Mouse (Mus musculus): Measurements from ENCODE around the gene Cd7. TPM values are rescaled to one million over a fixed set of nuclear protein-coding genes. Genes with fewer than 3 reads are reported as not detected.

The Cd7 gene
- polyA plus RNA-seq, 1 experiment from 2014 or later, result not detected

DNA sequence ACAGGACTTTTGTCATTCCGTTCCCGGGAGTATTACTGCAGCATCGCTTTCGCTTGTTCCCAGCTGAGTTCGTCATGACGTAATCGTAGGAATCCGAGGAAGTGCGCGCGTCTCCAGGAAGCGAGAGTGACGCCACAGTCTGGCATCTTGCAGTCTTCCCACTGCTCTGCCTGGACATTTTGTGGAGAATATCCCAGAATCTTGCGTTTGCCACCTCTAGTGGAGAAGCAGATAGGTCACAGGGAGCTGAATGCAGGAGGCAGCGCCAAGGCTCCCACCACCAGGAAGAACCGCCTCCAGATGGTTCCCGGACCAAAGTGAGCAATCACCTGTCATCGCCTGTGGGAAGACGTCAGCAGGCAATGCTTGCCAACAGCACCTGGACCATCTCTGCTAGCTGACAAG is 24.3 kb downstream of the Cd7 start:
- H3K4me1 ChIP-seq (replicated peaks; ENCODE audit: control insufficient read depth, insufficient read depth, low read length), result no peaks in the 10 kb centered on the region
- 61% methylated on average over 19 of the region's 19 CpGs for WGBS
- peak; percentile 12 for DNase-seq (ENCODE audit: low spot score)
- H3K4me3 ChIP-seq (ENCODE audit: low read depth, low read length), result no peak overlapping the region
- no peaks in the 10 kb centered on the region for H3K36me3 ChIP-seq (ENCODE audit: control insufficient read depth, insufficient read depth, low read length)
- no peak overlapping the region for H3K4me2 ChIP-seq (replicated peaks; ENCODE audit: low read depth, low read length)
- no peak overlapping the region for H3K9ac ChIP-seq (ENCODE audit: low read depth, low read length)
- no peak overlapping the region for H3K27ac ChIP-seq (ENCODE audit: low read depth, low read length)
- H3K9me3 ChIP-seq (ENCODE audit: control insufficient read depth, low read length), result no peaks in the 10 kb centered on the region
- ATAC-seq (ENCODE audit: low FRiP score), result no peak
- no peaks in the 10 kb centered on the region for H3K27me3 ChIP-seq (ENCODE audit: control insufficient read depth, insufficient read depth, low read length)

DNA sequence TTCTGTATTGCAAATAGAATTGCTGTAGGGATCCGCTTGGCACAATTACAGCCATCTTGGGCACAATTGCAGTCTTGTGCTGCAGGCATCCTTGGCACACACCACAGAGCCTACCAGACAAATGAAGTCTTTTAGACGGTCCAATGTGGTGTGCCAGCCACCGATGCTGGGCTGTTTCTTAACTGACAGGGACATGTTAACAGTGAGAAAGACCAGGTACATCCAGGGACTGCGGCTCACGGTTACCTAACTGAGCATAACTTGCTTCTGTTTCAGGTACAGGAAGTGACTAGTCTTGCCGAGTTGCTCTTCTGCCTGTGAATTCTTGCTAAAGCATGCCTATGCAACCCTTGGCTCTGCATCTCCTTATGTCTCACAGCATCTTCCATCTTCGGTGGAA is 25.6 kb downstream of the Cd7 start:
- no peak for ATAC-seq (ENCODE audit: low FRiP score)
- H3K27ac ChIP-seq (ENCODE audit: low read depth, low read length), result no peak overlapping the region
- H3K27me3 ChIP-seq (ENCODE audit: control insufficient read depth, insufficient read depth, low read length), result no peaks in the 10 kb centered on the region
- no peak for DNase-seq (ENCODE audit: low spot score)
- no peak overlapping the region for H3K4me3 ChIP-seq (ENCODE audit: low read depth, low read length)
- H3K36me3 ChIP-seq (ENCODE audit: control insufficient read depth, insufficient read depth, low read length), result no peaks in the 10 kb centered on the region
- H3K9ac ChIP-seq (ENCODE audit: low read depth, low read length), result no peak overlapping the region
- H3K4me1 ChIP-seq (replicated peaks; ENCODE audit: control insufficient read depth, insufficient read depth, low read length), result no peaks in the 10 kb centered on the region
- WGBS, result 91% methylated on average over 7 of the region's 7 CpGs
- H3K9me3 ChIP-seq (ENCODE audit: control insufficient read depth, low read length), result no peaks in the 10 kb centered on the region
- no peak overlapping the region for H3K4me2 ChIP-seq (replicated peaks; ENCODE audit: low read depth, low read length)

DNA sequence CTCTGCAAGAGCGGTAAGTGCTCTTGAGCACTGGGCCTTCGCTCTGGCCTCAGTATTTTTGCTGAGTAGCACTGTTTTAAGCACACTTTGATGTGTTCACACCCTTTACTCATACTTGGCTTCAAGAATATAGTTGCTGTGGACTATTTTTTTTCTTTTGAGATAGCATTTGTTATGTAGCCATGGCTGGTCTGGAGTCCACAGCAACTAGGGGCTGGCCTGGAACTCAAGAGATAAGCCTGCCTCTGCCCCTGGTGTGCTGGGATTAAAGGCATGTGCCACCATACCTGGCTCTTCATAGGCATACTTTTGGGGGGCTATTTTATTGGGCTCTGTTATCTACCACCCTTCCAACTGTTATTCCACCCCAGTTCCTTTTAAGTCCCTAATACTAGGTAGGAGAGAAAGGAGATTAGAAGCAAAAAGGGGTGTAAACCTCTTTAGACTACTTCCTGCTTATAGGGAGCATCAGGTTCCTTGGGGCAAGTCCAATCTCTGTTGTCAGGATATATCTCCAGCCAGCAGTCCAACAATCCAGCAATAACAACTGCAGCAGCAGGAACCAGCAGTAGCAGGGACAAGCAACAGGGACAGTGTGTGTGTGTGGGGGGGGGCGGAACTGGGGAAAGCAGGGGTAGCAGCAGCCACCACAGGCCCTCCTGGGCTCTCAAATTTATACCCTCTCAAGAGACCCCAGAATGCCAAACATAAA is 29.0 kb downstream of the Cd7 start:
- H3K4me3 ChIP-seq (ENCODE audit: low read depth, low read length), result no peak overlapping the region
- no peaks in the 10 kb centered on the region for H3K4me1 ChIP-seq (replicated peaks; ENCODE audit: control insufficient read depth, insufficient read depth, low read length)
- H3K36me3 ChIP-seq (ENCODE audit: control insufficient read depth, insufficient read depth, low read length), result no peaks in the 10 kb centered on the region
- no peak overlapping the region for H3K27ac ChIP-seq (ENCODE audit: low read depth, low read length)
- 84% methylated on average over 3 of the region's 3 CpGs for WGBS
- no peaks in the 10 kb centered on the region for H3K9me3 ChIP-seq (ENCODE audit: control insufficient read depth, low read length)
- H3K9ac ChIP-seq (ENCODE audit: low read depth, low read length), result no peak overlapping the region
- ATAC-seq (ENCODE audit: low FRiP score), result no peak
- DNase-seq (ENCODE audit: low spot score), result no peak
- H3K4me2 ChIP-seq (replicated peaks; ENCODE audit: low read depth, low read length), result no peak overlapping the region
- no peaks in the 10 kb centered on the region for H3K27me3 ChIP-seq (ENCODE audit: control insufficient read depth, insufficient read depth, low read length)

DNA sequence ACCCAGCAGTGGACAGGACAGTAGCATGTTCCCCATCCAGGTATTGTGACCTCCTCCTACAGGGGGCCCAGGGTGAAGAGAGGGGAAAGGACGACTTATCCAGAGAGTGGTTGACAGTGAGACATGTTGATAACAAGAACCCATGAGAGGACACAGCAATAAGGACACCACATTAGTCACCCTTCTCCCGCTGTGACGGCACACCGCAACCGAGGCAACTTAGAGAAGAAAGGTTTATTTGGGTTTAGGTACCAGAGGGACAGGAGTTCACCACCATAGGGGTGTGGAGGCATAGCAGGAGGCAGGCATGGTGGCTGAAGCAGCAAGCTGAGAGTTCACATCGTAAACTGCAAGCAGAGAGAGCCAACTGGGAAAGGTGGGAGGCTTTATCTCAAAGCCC is 33.0 kb downstream of the Cd7 start:
- no peak overlapping the region for H3K4me2 ChIP-seq (replicated peaks; ENCODE audit: low read depth, low read length)
- H3K9ac ChIP-seq (ENCODE audit: low read depth, low read length), result no peak overlapping the region
- 83% methylated on average over 6 of the region's 6 CpGs for WGBS
- H3K36me3 ChIP-seq (ENCODE audit: control insufficient read depth, insufficient read depth, low read length), result no peaks in the 10 kb centered on the region
- no peaks in the 10 kb centered on the region for H3K9me3 ChIP-seq (ENCODE audit: control insufficient read depth, low read length)
- ATAC-seq (ENCODE audit: low FRiP score) (no peak), DNase-seq (ENCODE audit: low spot score) (no peak)
- H3K4me1 ChIP-seq (replicated peaks; ENCODE audit: control insufficient read depth, insufficient read depth, low read length), result no peaks in the 10 kb centered on the region
- H3K4me3 ChIP-seq (ENCODE audit: low read depth, low read length), result no peak overlapping the region
- no peaks in the 10 kb centered on the region for H3K27me3 ChIP-seq (ENCODE audit: control insufficient read depth, insufficient read depth, low read length)
- H3K27ac ChIP-seq (ENCODE audit: low read depth, low read length), result no peak overlapping the region

DNA sequence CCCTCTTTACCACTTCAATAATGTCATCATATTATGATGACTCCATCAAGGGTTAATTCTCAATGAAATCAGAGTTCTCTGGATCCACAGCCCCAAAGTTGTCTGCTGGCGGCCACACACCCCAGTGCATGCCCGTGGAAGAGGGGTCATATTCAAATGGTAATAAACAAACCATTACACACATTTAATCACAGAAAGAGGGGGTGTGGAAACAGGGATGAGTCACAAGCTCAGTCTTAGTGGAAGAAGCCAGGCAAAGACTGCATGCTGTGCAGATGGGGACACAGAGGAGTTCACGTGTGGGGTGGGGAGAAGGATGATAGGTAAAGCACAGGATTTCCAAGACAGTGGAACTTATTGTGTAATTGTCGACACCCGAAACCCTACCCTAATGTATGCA is 34.9 kb downstream of the Cd7 start:
- Histone ChIP-seq H3K4me1 (replicated peaks; ENCODE audit: control insufficient read depth, insufficient read depth, low read length) (no peaks in the 10 kb centered on the region), H3K4me3 (ENCODE audit: low read depth, low read length) (no peak overlapping the region), H3K27ac (ENCODE audit: low read depth, low read length) (no peak overlapping the region), H3K4me2 (replicated peaks; ENCODE audit: low read depth, low read length) (no peak overlapping the region), H3K9ac (ENCODE audit: low read depth, low read length) (no peak overlapping the region), H3K9me3 (ENCODE audit: control insufficient read depth, low read length) (no peaks in the 10 kb centered on the region), H3K27me3 (ENCODE audit: control insufficient read depth, insufficient read depth, low read length) (no peaks in the 10 kb centered on the region), H3K36me3 (ENCODE audit: control insufficient read depth, insufficient read depth, low read length) (no peaks in the 10 kb centered on the region)
- ATAC-seq (ENCODE audit: low FRiP score) (no peak), DNase-seq (ENCODE audit: low spot score) (no peak)
- WGBS, result 72% methylated on average over 5 of the region's 5 CpGs

DNA sequence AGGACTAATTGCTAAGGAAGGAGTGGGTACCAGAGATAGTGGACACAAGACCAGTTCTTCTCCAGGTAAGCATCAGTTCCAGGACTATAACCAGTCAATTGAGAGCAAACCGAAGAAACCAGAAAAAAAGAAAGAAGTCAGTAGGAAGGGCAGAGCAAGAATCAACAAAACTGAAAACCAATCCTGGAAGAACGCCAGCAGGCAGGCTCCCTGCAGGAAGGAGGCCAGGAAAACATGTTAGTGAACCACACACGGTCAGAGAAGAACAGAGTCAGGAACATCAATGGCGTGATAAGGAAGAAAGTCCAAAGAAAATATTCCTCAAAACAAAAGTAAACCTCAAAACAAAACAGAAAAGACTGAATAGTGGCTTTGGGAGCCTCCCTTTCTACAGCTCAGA is 37.3 kb downstream of the Cd7 start:
- no peak overlapping the region for H3K4me2 ChIP-seq (replicated peaks; ENCODE audit: low read depth, low read length)
- no peak overlapping the region for H3K9ac ChIP-seq (ENCODE audit: low read depth, low read length)
- H3K27ac ChIP-seq (ENCODE audit: low read depth, low read length), result no peak overlapping the region
- H3K4me3 ChIP-seq (ENCODE audit: low read depth, low read length), result no peak overlapping the region
- DNase-seq (ENCODE audit: low spot score), result no peak
- ATAC-seq (ENCODE audit: low FRiP score), result no peak
- H3K4me1 ChIP-seq (replicated peaks; ENCODE audit: control insufficient read depth, insufficient read depth, low read length), result no peaks in the 10 kb centered on the region
- 71% methylated on average over 4 of the region's 4 CpGs for WGBS
- H3K9me3 ChIP-seq (ENCODE audit: control insufficient read depth, low read length), result no peaks in the 10 kb centered on the region
- H3K36me3 ChIP-seq (ENCODE audit: control insufficient read depth, insufficient read depth, low read length), result no peaks in the 10 kb centered on the region
- H3K27me3 ChIP-seq (ENCODE audit: control insufficient read depth, insufficient read depth, low read length), result no peaks in the 10 kb centered on the region

DNA sequence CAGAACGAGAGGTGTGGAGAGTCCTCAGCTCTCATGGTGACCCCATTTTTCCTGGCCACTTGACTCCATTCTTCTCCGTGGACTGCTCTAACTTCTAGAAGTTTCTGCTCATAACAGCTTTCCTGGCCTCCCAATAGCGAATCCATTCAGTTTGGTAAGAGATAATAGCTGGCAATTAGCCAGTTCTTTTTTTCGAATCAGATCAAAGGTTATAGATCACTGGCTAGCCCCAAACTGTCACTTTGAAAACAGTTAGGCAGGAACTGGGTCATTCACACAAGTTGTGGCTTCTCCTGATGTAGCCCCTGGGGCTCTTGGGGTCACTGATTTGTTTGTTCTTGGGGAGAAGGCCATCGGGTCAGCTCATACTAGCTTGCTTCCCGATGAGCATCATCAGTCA is 44.5 kb downstream of the Cd7 start:
- H3K9ac ChIP-seq (ENCODE audit: low read depth, low read length), result no peak overlapping the region
- no peak for ATAC-seq (ENCODE audit: low FRiP score)
- no peaks in the 10 kb centered on the region for H3K36me3 ChIP-seq (ENCODE audit: control insufficient read depth, insufficient read depth, low read length)
- H3K4me2 ChIP-seq (replicated peaks; ENCODE audit: low read depth, low read length), result no peak overlapping the region
- no peaks in the 10 kb centered on the region for H3K27me3 ChIP-seq (ENCODE audit: control insufficient read depth, insufficient read depth, low read length)
- no peak overlapping the region for H3K4me3 ChIP-seq (ENCODE audit: low read depth, low read length)
- no peak overlapping the region for H3K27ac ChIP-seq (ENCODE audit: low read depth, low read length)
- no peak for DNase-seq (ENCODE audit: low spot score)
- WGBS, result 80% methylated on average over 6 of the region's 6 CpGs
- H3K4me1 ChIP-seq (replicated peaks; ENCODE audit: control insufficient read depth, insufficient read depth, low read length), result no peaks in the 10 kb centered on the region; the same call in none of the 2 replicates
- no peaks in the 10 kb centered on the region for H3K9me3 ChIP-seq (ENCODE audit: control insufficient read depth, low read length)

DNA sequence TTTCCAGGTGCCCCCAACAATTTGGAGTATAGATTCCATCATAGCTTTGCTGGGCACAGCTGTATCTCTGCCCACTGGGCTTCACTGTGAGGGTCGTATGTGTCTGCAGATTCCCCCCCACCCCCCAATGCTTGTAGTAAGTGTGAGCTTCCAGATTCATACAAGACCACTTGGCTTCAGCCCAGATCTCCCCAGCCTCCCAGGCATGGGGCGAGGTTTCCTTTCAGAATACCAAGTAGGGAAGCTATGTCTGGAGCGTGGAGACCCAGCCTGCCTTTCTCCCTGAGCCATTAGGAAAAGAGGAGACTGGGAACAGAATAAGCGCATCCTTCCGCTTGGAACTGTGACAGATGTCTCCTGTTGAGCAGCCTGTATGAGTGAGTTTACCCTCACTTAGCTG is 45.6 kb downstream of the Cd7 start:
- Histone ChIP-seq H3K4me2 (replicated peaks; ENCODE audit: low read depth, low read length) (no peak overlapping the region), H3K9me3 (ENCODE audit: control insufficient read depth, low read length) (no peaks in the 10 kb centered on the region), H3K27me3 (ENCODE audit: control insufficient read depth, insufficient read depth, low read length) (no peaks in the 10 kb centered on the region), H3K4me1 (replicated peaks; ENCODE audit: control insufficient read depth, insufficient read depth, low read length) (peaks cover 4% of the 10 kb centered on the region), H3K27ac (ENCODE audit: low read depth, low read length) (no peak overlapping the region), H3K36me3 (ENCODE audit: control insufficient read depth, insufficient read depth, low read length) (no peaks in the 10 kb centered on the region), H3K4me3 (ENCODE audit: low read depth, low read length) (no peak overlapping the region), H3K9ac (ENCODE audit: low read depth, low read length) (no peak overlapping the region)
- ATAC-seq (ENCODE audit: low FRiP score), result no peak
- no peak for DNase-seq (ENCODE audit: low spot score)
- 93% methylated on average over 5 of the region's 5 CpGs for WGBS

DNA sequence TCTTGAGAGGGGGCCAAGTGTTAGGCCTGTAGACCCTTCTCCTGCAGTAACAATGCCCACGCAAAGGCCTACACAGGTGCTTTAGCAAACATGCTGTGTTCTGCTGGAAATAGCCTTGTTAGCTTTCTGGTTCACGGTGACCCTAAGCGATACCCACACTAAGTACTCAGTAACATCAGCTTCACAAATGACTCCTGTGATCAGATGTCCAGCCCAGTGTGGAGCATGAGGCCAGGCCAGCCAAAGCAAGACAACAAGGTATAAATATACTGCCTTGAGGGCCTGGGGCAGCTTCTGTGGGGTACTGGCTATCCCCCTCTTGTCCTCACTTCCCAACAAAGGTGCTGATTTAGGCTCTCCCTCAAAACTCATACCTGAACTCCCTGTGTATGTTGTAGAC is 46.1 kb downstream of the Cd7 start:
- no peak overlapping the region for H3K9ac ChIP-seq (ENCODE audit: low read depth, low read length)
- H3K4me2 ChIP-seq (replicated peaks; ENCODE audit: low read depth, low read length), result no peak overlapping the region
- no peaks in the 10 kb centered on the region for H3K9me3 ChIP-seq (ENCODE audit: control insufficient read depth, low read length)
- H3K27ac ChIP-seq (ENCODE audit: low read depth, low read length), result no peak overlapping the region
- H3K4me3 ChIP-seq (ENCODE audit: low read depth, low read length), result no peak overlapping the region
- no peaks in the 10 kb centered on the region for H3K36me3 ChIP-seq (ENCODE audit: control insufficient read depth, insufficient read depth, low read length)
- H3K4me1 ChIP-seq (replicated peaks; ENCODE audit: control insufficient read depth, insufficient read depth, low read length), result peaks cover 4% of the 10 kb centered on the region
- WGBS, result 95% methylated on average over 3 of the region's 3 CpGs
- no peak for DNase-seq (ENCODE audit: low spot score)
- H3K27me3 ChIP-seq (ENCODE audit: control insufficient read depth, insufficient read depth, low read length), result no peaks in the 10 kb centered on the region
- no peak for ATAC-seq (ENCODE audit: low FRiP score)

All from hindbrain, embryonic 11.5 days (tissue).